Mouse (Mus musculus): Measurements from ENCODE around the gene F2rl1.

Gene F2rl1

DNA sequence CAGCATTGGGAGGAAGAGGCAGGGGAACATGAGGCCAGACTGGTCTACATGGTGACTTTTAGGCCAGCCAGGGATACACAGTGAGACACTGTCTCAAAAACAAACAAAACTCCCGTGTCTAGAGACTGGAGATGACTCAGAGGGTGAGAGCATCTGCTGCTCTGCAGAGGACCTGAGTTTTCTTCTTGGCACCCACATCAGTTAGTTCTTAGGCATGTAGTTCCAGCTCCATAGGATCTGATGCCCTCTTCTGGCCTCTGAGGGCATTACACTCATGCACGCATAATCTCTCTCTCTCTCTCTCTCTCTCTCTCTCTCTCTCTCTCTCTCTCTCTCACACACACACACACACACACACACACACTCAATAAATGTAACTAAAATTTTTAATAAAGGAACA, 54.1 kb downstream of the F2rl1 start:
- in situ Hi-C loops (cut with MboI), result no loop called here

Data from mature B cell (primary cell).